Mouse (Mus musculus) cortical plate, adult 2 months (tissue): ENCODE measurements around the gene Ubxn1.

Experiments
- CTCF ChIP-seq: fragments of 200-500 bp; IDR thresholded peaks from 2 replicates; pipeline ENCODE4 v1.5.1; 2011; ENCODE audit warnings: mild to moderate bottlenecking, control low read depth, low read length; ENCODE audit not compliant: insufficient read depth; ENCODE audit errors: extremely low read depth
- POLR2A ChIP-seq: fragments of 200-500 bp; IDR thresholded peaks from 2 replicates; pipeline ENCODE4 v1.6.1; 2011; ENCODE audit warnings: mild to moderate bottlenecking, low read length, control low read depth; ENCODE audit not compliant: insufficient read depth; ENCODE audit errors: extremely low read depth

- no peak for TF ChIP-seq CTCF
- peak; percentile 81; the same call in 1 of the 2 replicates for TF ChIP-seq POLR2A
Observed at GRCm38 (mm10) chr19:8880311-8881033, 9.2 kb downstream of the Ubxn1 start, which contains the start of gene Uqcc3.
